Mouse (Mus musculus) liver, embryonic 16.5 days (tissue): ENCODE measurements around the gene Gm12166. TPM values are rescaled to one million over a fixed set of nuclear protein-coding genes. Genes with fewer than 3 reads are reported as not detected.
A peak's percentile ranks its signal among the peaks of the same experiment; 100 is the strongest.
"Not testable (repeated sequence)": the region's sequence is repeated elsewhere in the genome, so short reads cannot be mapped to it uniquely, and the experiment has no call there.

ENCODE experiments used
- ATAC-seq: fragments of 200-750 bp; cut with Nextera tagmentation; 2 replicates; pipeline ENCODE4 v1.8.0; 2017; ENCODE audit warnings: low read depth, mild to moderate bottlenecking, moderate number of reproducible peaks, moderate library complexity
- H3K27ac ChIP-seq: fragments of 300-500 bp; sonication (generic); 2 replicates; pipeline ENCODE4 v1.5.1; 2014; ENCODE audit warnings: mild to moderate bottlenecking, low read length
- H3K27me3 ChIP-seq: fragments of 300-500 bp; sonication (generic); 2 replicates; pipeline ENCODE4 v1.6.1; 2014; ENCODE audit warnings: low read depth, low read length, mixed read lengths; ENCODE audit not compliant: control insufficient read depth, insufficient read depth
- H3K36me3 ChIP-seq: fragments of 300-500 bp; sonication (generic); 2 replicates; pipeline ENCODE4 v1.6.1; 2014; ENCODE audit warnings: mild to moderate bottlenecking; ENCODE audit not compliant: control insufficient read depth, insufficient read depth
- H3K4me1 ChIP-seq: fragments of 300-500 bp; sonication (generic); 2 replicates; pipeline ENCODE4 v1.6.1; 2014; ENCODE audit warnings: low read depth, low read length, mixed read lengths; ENCODE audit not compliant: control insufficient read depth
- H3K4me2 ChIP-seq: fragments of 300-500 bp; sonication (generic); 2 replicates; pipeline ENCODE4 v1.6.1; 2014; ENCODE audit warnings: low read depth, low read length, mixed read lengths
- H3K4me3 ChIP-seq: fragments of 300-500 bp; sonication (generic); 2 replicates; pipeline ENCODE4 v1.5.1; 2014; ENCODE audit warnings: low read depth, mild to moderate bottlenecking, low read length
- H3K9ac ChIP-seq: fragments of 300-500 bp; sonication (generic); 2 replicates; pipeline ENCODE4 v1.6.1; 2014; ENCODE audit warnings: low read depth, low read length
- H3K9me3 ChIP-seq: fragments of 300-500 bp; sonication (generic); replicated peaks from 2 replicates; pipeline ENCODE4 v1.6.1; 2016; ENCODE audit warnings: low read length; ENCODE audit not compliant: control insufficient read depth
- WGBS: fragments of 180-500 bp; shearing (Covaris S2); extraction: QIAGEN DNeasy Blood & Tissue Kit; methylation state at CpG from one replicate; pipeline ENCODE4 v1.1.7; 2014; ENCODE audit not compliant: insufficient replicate concordance; 5-methylcytosine and 5-hydroxymethylcytosine counted together
- polyA plus RNA-seq: library from polyadenylated mRNA; unstranded; fragments of >200 nt; fragmentation: Nextera tagmentation; extraction: Ambion mirVana; gene quantifications from 2 replicates; pipeline ENCODE4 v1.2.1, GENCODE M21; 2015

Gm12166 gene
- polyA plus RNA-seq, 1 experiment from 2014 or later, result 2.9 TPM

GRCm38 (mm10) chr11:46059887-46060650, 7.9 kb upstream of the Gm12166 start:
- Histone ChIP-seq H3K27me3 (peaks cover 35% of the 10 kb centered on the region), H3K27ac (no peak overlapping the region), H3K4me2 (no peak overlapping the region), H3K9me3 (no peaks in the 10 kb centered on the region), H3K4me3 (no peak overlapping the region), H3K36me3 (no peaks in the 10 kb centered on the region), H3K9ac (no peak overlapping the region), H3K4me1 (peaks cover 3% of the 10 kb centered on the region)
- no peak for ATAC-seq
- 49% methylated on average over 8 of the region's 8 CpGs for WGBS

GRCm38 (mm10) chr11:46058916-46059315, 6.8 kb upstream of the Gm12166 start:
- no peaks in the 10 kb centered on the region for H3K9me3 ChIP-seq
- H3K4me1 ChIP-seq, result peaks cover 3% of the 10 kb centered on the region
- H3K4me2 ChIP-seq, result no peak overlapping the region
- no peak overlapping the region for H3K27ac ChIP-seq
- no peak overlapping the region for H3K9ac ChIP-seq
- H3K4me3 ChIP-seq, result no peak overlapping the region
- WGBS, result 78% methylated on average over 4 of the region's 4 CpGs
- no peaks in the 10 kb centered on the region for H3K36me3 ChIP-seq
- no peak for ATAC-seq
- peaks cover 46% of the 10 kb centered on the region for H3K27me3 ChIP-seq

- no peak for ATAC-seq
- H3K4me3 ChIP-seq, result no peak overlapping the region
- no peak overlapping the region for H3K4me2 ChIP-seq
- no peaks in the 10 kb centered on the region for H3K9me3 ChIP-seq
- H3K27ac ChIP-seq, result no peak overlapping the region
- no peak overlapping the region for H3K9ac ChIP-seq
- H3K4me1 ChIP-seq, result peaks cover 3% of the 10 kb centered on the region
- H3K36me3 ChIP-seq, result no peaks in the 10 kb centered on the region
- WGBS, result 40% methylated on average over 9 of the region's 9 CpGs
- peaks cover 46% of the 10 kb centered on the region for H3K27me3 ChIP-seq
Measured at GRCm38 (mm10) chr11:46058011-46058410, 5.9 kb upstream of the Gm12166 start.

GRCm38 (mm10) chr11:46056770-46057411, 4.8 kb upstream of the Gm12166 start:
- Histone ChIP-seq H3K4me3 (peak overlapping the region; percentile 48), H3K4me2 (peak overlapping the region; percentile 19; the same call in 1 of the 2 replicates), H3K36me3 (no peaks in the 10 kb centered on the region), H3K9me3 (no peaks in the 10 kb centered on the region), H3K9ac (no peak overlapping the region), H3K4me1 (peaks cover 3% of the 10 kb centered on the region), H3K27ac (no peak overlapping the region), H3K27me3 (peaks cover 48% of the 10 kb centered on the region)
- ATAC-seq, result no peak
- 4% methylated on average over 25 of the region's 25 CpGs for WGBS

GRCm38 (mm10) chr11:46055896-46056769, 4.0 kb upstream of the Gm12166 start, which contains the start of gene Adam19:
Gene Adam19, plus strand, starts transcription at chr11:46055992.
- ATAC-seq, result no peak
- peaks cover 48% of the 10 kb centered on the region for H3K27me3 ChIP-seq

GRCm38 (mm10) chr11:46054911-46055895, 3.1 kb upstream of the Gm12166 start:
- Histone ChIP-seq H3K27me3 (peaks cover 48% of the 10 kb centered on the region), H3K36me3 (no peaks in the 10 kb centered on the region), H3K9me3 (no peaks in the 10 kb centered on the region), H3K27ac (no peak overlapping the region), H3K4me3 (peak overlapping the region; percentile 48), H3K9ac (no peak overlapping the region; the same call in 1 of the 2 replicates), H3K4me1 (peaks cover 3% of the 10 kb centered on the region), H3K4me2 (peak overlapping the region; percentile 42; the same call in 1 of the 2 replicates)
- no peak for ATAC-seq
- WGBS, result 28% methylated on average over 13 of the region's 13 CpGs

More at GRCm38 (mm10) chr11:46055896-46056769, 4.0 kb upstream of the Gm12166 start, which contains the start of gene Adam19:
- H3K9ac ChIP-seq, result peak within 1 kb of the TSS; percentile 34
- H3K36me3 ChIP-seq, result no peaks in the 10 kb centered on the region
- H3K4me3 ChIP-seq, result peak within 1 kb of the TSS; percentile 48
- H3K4me1 ChIP-seq, result peaks cover 3% of the 10 kb centered on the region
- H3K9me3 ChIP-seq, result no peaks in the 10 kb centered on the region
- WGBS, result under 1% methylated on average over 51 of the region's 51 CpGs
- peak within 1 kb of the TSS; percentile 42 for H3K4me2 ChIP-seq
- no peak within 1 kb of the TSS for H3K27ac ChIP-seq

- Histone ChIP-seq H3K27me3 (peaks cover 44% of the 10 kb centered on the region), H3K4me1 (peaks cover 3% of the 10 kb centered on the region), H3K36me3 (no peaks in the 10 kb centered on the region), H3K9me3 (no peaks in the 10 kb centered on the region), H3K9ac (no peak overlapping the region), H3K27ac (no peak overlapping the region), H3K4me2 (no peak overlapping the region), H3K4me3 (no peak overlapping the region)
- ATAC-seq, result no peak
- 37% methylated on average over 5 of the region's 5 CpGs for WGBS
Measured at GRCm38 (mm10) chr11:46054311-46054710, 2.2 kb upstream of the Gm12166 start.

GRCm38 (mm10) chr11:46053457-46053856, 1.3 kb upstream of the Gm12166 start:
- not testable (repeated sequence) for ATAC-seq, H3K4me2 ChIP-seq, H3K36me3 ChIP-seq, H3K27ac ChIP-seq, H3K9me3 ChIP-seq, H3K4me1 ChIP-seq, H3K9ac ChIP-seq, H3K4me3 ChIP-seq
- 81% methylated on average over 3 of the region's 3 CpGs for WGBS
- peaks cover 44% of the 10 kb centered on the region for H3K27me3 ChIP-seq
